Mouse (Mus musculus) lung, postnatal 25 days (tissue): ENCODE results near the gene Pcyox1.
A peak's percentile ranks its signal among the peaks of the same experiment; 100 is the strongest.
"Not testable (repeated sequence)": the region's sequence is repeated elsewhere in the genome, so short reads cannot be mapped to it uniquely, and the experiment has no call there.

Source experiments
- DNase-seq: peaks from one replicate; pipeline ENCODE4 v3.0.0; 2022; ENCODE audit warnings: low spot score

Gene Pcyox1

DNA sequence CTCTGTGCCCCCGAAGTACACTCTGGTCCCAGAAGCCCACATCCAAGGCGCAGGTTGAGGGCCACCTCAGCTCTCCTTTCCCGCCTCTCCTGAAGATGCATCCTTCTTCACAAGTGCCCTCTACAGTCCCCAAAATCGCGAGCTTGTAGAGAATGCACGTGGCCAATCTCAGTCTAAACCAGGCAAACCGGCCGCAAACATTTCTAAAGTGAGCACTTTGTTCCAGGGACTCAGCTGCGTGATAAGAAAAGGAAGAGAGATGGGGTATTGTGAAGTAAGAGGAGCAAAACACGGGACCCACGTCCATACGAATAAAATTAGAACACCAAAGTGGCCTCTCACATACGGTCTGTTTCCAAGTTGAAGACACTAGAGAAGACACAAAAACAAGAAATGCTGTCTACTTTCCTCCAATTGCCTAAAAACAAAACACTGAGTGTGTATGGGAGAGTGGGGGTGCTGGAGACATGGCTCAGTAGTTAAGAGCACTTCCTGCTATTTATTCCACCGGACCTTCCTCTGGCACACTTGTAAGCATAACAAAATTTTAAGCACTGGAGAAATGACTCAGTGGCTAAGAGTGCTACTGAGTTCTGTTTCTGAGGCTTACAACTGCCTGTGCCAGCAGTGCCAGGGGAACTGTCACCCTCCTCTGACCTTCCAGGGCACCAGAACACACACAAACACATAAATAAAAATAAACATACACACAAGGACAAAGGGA lies 465 bp upstream of the Pcyox1 start:
- DNase-seq = peak; percentile 28

DNA sequence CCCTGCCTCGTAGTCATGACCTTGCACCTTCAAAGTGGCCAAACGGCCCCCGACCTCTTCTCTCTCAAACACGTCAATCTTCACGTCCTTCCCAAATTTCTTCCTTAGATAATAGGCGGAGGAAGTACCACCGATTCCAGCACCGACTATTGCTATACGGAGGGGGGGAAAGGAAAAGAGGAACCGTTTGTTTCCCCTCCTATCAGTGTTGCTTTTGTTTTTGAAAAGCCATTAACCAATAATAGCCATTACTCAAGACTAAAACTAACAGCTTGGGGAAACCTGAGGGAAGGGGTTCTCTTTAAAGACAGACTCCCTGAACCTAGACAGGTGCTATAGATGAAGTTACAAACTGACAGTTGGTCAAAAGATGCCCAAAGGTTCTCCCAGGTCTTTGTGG lies 985 bp downstream of the Pcyox1 start:
- DNase-seq = no peak

DNA sequence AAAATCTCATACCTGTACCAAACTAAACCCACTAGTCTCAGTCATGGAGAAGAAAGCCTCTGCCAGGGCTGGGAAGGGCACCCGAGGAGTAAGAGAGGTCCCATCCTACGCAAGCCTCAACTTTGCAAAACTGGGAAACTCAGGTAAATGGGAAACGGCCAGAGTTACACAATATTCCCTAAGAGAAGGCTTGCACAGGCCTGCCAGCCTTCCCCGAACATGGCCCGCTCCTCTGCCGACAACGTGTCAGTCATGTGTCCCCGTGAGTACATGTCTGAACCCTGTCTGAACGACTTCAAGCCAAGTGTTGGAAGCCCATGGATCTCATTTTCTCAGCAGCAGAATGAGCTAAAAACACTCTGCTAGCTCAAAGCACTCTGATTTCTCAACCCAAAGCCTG lies 1.9 kb downstream of the Pcyox1 start:
- DNase-seq = no peak

DNA sequence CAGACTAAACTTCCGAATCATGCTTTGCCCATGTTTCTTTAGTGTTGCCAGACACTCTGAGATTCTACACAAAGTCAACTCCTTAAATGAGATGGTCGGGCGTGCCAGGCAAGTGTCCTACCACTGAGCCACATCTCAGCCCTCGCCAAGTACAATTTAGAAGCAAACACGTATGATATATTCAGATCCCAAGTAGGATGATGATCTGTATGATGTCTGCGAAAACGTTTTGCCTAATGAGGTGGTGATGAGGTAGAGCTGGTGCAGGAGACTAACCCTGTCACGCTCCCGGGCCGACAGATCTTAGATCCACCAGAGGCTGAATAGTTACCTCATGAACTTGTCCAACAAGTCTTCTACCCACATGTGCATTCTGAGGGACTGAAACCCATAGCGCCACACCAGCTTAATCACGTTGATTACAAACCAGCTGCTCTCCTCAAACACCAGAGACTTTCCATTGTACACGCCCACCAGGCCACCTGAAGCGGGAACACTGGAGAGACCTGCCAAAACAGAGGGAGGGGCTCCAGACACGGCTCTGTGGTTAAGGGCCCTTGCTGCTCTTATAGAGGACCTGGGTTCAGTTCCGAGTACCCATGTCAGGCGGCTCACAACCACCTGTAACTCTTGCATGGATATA lies 2.8 kb downstream of the Pcyox1 start:
- DNase-seq = no peak

- no peak for DNase-seq
Measured at GRCm38 (mm10) chr6:86393187-86393586, 3.8 kb downstream of the Pcyox1 start.

DNA sequence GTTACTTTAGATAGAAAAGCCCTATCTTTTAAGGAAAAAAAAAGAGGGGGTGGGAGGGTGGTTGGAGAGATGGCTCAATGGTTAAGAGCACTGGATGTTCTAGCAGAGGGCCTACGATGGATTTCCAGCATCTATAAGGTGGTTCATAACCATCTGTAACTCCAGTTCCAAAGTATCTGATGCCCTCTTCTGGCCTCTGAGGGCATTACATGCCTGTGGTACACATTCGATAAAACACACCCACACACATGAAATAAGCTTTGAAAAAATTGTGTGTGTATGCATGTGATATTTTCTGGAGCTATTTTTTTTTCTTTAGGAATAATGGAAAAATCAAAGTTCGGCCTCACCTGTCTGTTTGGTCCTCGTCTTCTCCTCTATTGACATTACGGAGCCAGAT lies 5.6 kb downstream of the Pcyox1 start:
- no peak for DNase-seq

- no peak for DNase-seq
Measured at GRCm38 (mm10) chr6:86388461-86388860, 8.5 kb downstream of the Pcyox1 start.

DNA sequence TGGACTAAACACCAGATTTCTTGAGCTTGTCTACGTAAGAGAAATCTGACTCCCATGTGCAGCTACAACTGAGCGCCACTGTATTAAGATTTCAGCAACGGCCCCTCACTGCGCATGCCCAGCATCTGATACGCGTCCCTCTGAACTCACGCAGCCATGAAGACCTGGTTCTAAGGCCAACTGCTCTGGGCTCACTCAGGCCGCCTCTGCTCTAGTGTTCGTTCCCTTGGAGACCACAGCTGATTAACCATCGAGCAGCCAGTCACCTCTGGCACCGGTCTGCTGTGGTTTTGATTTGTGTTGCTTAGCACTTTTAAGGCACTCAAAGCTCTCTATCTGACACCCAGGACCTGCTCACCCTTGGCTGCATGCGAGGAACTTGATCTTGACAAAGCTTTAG lies 9.6 kb downstream of the Pcyox1 start:
- no peak for DNase-seq

DNA sequence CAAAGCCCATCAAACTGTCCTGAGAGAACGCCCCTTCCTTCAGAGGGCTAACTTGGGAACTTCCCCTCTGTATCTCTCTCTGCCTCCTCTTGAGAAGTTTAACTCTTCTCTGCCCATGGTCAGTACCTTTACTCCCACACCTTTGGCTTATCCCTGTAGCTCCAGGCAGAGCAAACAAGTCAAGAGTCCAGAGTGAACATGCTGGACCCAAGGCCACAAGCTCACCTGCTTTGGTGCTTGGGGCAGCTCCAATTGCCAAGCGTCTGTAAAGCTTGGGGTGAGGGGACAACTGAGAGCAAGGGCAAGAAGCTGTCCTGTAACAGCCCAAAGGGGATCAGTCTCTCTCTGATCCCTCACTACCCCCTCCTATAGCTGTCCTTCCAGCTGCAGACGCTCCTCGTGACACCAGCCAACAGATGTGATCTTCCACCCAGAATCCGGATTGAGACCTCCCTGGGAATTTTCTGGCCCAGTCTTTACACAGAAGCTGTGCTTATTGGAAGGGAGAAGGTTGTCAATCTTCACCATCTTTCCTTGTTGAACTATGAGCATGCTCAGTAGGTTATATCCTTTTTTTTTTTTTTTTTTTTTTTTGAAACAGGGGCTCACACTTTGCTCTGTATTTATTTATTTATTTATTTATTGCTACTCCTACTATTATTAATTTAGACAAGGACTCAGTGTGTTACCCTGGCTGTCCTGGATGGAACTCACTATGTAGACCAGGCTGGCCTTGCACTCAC lies 11.4 kb downstream of the Pcyox1 start:
- no peak for DNase-seq

- DNase-seq = no peak
Measured at GRCm38 (mm10) chr6:86384692-86385091, 12.3 kb downstream of the Pcyox1 start.

DNA sequence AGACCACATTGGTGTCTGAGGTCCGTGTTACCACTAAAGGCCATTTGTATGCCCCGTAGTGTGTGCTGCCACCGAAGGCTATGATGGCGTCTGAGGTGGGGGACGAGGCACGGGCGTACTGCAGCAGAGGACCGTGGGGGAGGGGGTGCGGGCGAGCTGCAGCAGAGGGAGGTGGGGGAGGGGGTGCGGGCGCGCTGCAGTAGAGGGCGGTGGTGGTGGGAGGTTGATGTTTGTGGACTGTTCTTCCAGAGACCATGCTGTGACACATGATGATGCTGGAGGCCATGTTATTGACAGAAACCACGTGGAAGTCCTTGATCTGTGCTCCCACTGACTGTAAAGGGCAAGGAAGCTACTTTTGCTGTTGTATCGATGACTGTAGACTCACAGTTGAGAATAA lies 13.6 kb downstream of the Pcyox1 start:
- DNase-seq = no peak

- no peak for DNase-seq
Measured at GRCm38 (mm10) chr6:86382551-86382950, 14.4 kb downstream of the Pcyox1 start.

DNA sequence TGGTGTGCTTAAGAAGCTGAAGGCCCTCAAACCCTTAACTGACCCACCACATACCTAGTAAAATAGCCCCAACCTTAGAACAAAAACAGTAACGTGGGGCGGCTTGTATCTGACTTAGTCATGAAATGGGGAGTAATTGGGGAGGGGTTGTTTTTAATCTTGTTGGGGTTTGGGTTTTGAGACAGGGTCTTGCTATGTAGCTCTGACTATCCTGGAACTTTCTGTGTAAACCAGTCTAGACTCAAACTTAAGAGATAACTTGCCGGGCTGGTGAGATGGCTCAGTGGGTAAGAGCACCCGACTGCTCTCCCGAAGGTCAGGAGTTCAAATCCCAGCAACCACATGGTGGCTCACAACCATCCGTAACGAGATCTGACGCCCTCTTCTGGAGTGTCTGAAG lies 16.8 kb downstream of the Pcyox1 start:
- DNase-seq = not testable (repeated sequence)

DNA sequence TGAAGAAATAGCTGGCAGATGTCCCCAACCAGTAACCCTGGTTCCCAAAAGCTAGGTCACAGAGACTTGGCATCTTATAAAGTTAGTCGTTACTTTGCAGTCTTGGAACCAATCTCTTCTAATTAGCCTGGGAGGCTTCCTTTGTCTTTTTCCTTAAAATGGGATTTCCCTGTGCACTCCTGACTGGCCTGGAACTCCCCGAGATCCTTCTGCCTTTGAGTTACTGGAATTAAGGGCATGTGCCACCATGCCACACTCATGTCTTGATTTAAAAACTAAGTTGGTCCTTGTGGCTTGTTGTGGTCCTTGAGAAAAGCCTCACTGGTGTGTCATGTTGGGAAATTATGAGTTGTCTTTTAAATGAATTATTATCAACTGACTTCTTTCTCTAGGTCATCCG lies 18.6 kb downstream of the Pcyox1 start:
- DNase-seq = no peak

DNA sequence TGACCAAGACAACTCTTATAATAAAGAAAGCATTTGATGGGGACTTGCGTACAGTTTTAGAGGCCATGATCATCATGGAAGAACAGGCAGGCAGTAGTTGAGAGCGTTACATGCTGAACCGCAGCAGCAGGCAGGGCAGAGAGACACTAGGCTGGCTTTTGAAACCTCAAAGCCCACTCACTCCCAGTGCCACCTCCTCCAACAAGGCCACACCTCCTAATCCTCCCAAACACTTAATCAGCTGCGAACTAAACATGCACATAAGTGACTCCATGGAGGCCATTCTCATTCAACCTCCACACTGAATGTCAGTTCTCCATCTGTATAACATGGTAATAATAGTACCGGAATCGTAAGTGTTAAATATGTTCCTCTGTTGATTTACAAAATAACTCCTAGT lies 23.4 kb downstream of the Pcyox1 start:
- no peak for DNase-seq

GRCm38 (mm10) chr6:86371950-86372516 lies 24.9 kb downstream of the Pcyox1 start:
- DNase-seq = no peak

GRCm38 (mm10) chr6:86371340-86371911 lies 25.5 kb downstream of the Pcyox1 start:
- DNase-seq = peak; percentile 97

GRCm38 (mm10) chr6:86370764-86371339 lies 26.1 kb downstream of the Pcyox1 start, which contains the start of gene Snrpg:
Snrpg (plus strand) TSS chr6:86371304.
- DNase-seq = no peak

DNA sequence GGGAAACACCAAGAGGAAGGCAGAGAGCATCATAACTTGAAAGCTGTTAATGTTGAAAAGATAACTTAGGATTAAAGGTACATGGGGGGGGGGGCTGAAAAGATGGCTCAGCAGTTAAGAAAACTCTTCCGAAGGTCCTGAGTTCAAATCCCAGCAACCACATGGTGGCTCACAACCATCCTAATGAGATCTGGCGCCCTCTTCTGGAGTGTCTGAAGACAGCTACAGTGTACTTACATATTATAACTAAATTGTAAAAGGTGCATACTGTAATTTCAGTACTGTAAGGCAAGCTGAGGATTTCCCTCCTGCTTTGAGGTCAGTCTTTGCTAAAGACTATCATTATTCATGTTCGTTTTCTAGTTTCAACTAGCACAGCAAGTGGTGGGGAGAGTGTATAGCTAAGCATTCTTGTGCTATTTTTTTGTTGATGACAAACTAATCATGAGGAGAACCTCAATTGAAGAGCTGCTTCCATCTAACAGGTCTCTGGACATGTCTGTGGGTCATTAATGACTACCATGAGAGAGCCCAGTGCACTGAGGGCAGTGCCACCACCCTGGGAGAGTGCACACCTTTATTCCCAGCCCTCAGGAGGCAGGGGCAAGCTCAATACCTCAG lies 26.8 kb downstream of the Pcyox1 start:
- peak; percentile 23 for DNase-seq

GRCm38 (mm10) chr6:86368479-86368878 lies 28.5 kb downstream of the Pcyox1 start:
- DNase-seq = no peak

GRCm38 (mm10) chr6:86366853-86367249 lies 30.1 kb downstream of the Pcyox1 start:
- no peak for DNase-seq
